In genomic region chr4:124881341-124881908, GRCm38 (mm10) we compare ENCODE assay signal across 8 mouse cellular contexts. TPM values are rescaled to one million over a fixed set of nuclear protein-coding genes. Genes with fewer than 3 reads are reported as not detected.
DNase-seq lines count a peak whose midpoint lies in the region; ATAC-seq and TF ChIP-seq lines count a peak whose summit lies in the region.

No protein-coding gene starts in this region.

- in situ Hi-C loops in ES-E14 (cut with MboI; ENCODE audit: low sequenced_read_pairs in 2 of 2, unreplicated experiment in 2 of 2), result no loop called here

- peaks cover 78% of the 10 kb centered on the region for H3K27me3 ChIP-seq in E14TG2a.4 (ENCODE audit: insufficient read depth, low read length)
- H3K27me3 ChIP-seq in embryonic facial prominence, embryonic 14.5 days (replicated peaks; ENCODE audit: control insufficient read depth, insufficient read depth, low read length), result peaks cover 62% of the 10 kb centered on the region
- peaks cover 48% of the 10 kb centered on the region for H3K27me3 ChIP-seq in liver, postnatal 0 days (ENCODE audit: insufficient read depth, low read length)
- peaks cover 65% of the 10 kb centered on the region for H3K27me3 ChIP-seq in stomach, embryonic 15.5 days (replicated peaks)

- H3K36me3 ChIP-seq in E14TG2a.4 (ENCODE audit: insufficient read depth, low read length), result no peaks in the 10 kb centered on the region
- H3K36me3 ChIP-seq in ES-E14 (ENCODE audit: control insufficient read depth, insufficient read depth, low read length, poor library complexity, severe bottlenecking), result no peaks in the 10 kb centered on the region
- H3K36me3 ChIP-seq in embryonic facial prominence, embryonic 14.5 days (ENCODE audit: control insufficient read depth, insufficient read depth, low read length), result no peaks in the 10 kb centered on the region
- no peaks in the 10 kb centered on the region for H3K36me3 ChIP-seq in liver, postnatal 0 days (replicated peaks; ENCODE audit: insufficient read depth, low read length)
- no peaks in the 10 kb centered on the region for H3K36me3 ChIP-seq in stomach, embryonic 15.5 days

- TF ChIP-seq EP300 in liver, postnatal 0 days (IDR thresholded peaks at IDR 0.05; ENCODE audit: low read depth), result no peak

- WGBS in embryonic facial prominence, embryonic 14.5 days, result 1% methylated on average over 34 of the region's 37 CpGs
- under 1% methylated on average over 37 of the region's 37 CpGs for WGBS in liver, postnatal 0 days (ENCODE audit: insufficient replicate concordance)
- under 1% methylated on average over 37 of the region's 37 CpGs for WGBS in stomach, embryonic 15.5 days

- no peak overlapping the region for H3K9ac ChIP-seq in ES-E14 (ENCODE audit: insufficient read depth, low read depth, low read length, poor library complexity, severe bottlenecking)
- no peak overlapping the region; the same call in 1 of the 2 replicates for H3K9ac ChIP-seq in embryonic facial prominence, embryonic 14.5 days (ENCODE audit: low read depth, low read length)
- H3K9ac ChIP-seq in liver, postnatal 0 days (replicated peaks), result no peak overlapping the region
- no peak overlapping the region for H3K9ac ChIP-seq in stomach, embryonic 15.5 days

- peak overlapping the region; percentile 60 for H3K4me2 ChIP-seq in embryonic facial prominence, embryonic 14.5 days (ENCODE audit: low read depth, low read length)
- H3K4me2 ChIP-seq in liver, postnatal 0 days (ENCODE audit: low read depth, low read length), result no peak overlapping the region
- peak overlapping the region; percentile 48 for H3K4me2 ChIP-seq in stomach, embryonic 15.5 days

- peaks cover 6% of the 10 kb centered on the region for H3K9me3 ChIP-seq in E14TG2a.4 (ENCODE audit: low read length)
- H3K9me3 ChIP-seq in ES-E14 (ENCODE audit: control insufficient read depth, insufficient read depth, low read depth, low read length), result no peaks in the 10 kb centered on the region
- peaks cover 6% of the 10 kb centered on the region; the same call in 1 of the 2 replicates for H3K9me3 ChIP-seq in embryonic facial prominence, embryonic 14.5 days (ENCODE audit: control insufficient read depth, low read length)
- H3K9me3 ChIP-seq in liver, postnatal 0 days (ENCODE audit: low read length), result no peaks in the 10 kb centered on the region
- no peaks in the 10 kb centered on the region for H3K9me3 ChIP-seq in stomach, embryonic 15.5 days

- DNase-seq in ES-E14 (ENCODE audit: low read depth, low spot score), result peak; percentile 75
- peak; percentile 61 for DNase-seq in embryonic facial prominence, embryonic 14.5 days (ENCODE audit: low spot score)
- DNase-seq in layer of hippocampus, adult 18-20 months (ENCODE audit: low spot score in 2 of 2), result peak; percentile 82 to 85
- no peak for DNase-seq in liver, postnatal 0 days
- no peak for DNase-seq in ovary, postnatal 36 days (ENCODE audit: low spot score)

- H3K4me1 ChIP-seq in E14TG2a.4 (replicated peaks; ENCODE audit: low read depth, low read length) (peaks cover 45% of the 10 kb centered on the region), ES-E14 (ENCODE audit: control insufficient read depth in 2 of 2, insufficient read depth in 2 of 2, low read length in 2 of 2, poor library complexity in 1 of 2) (peaks cover 0 to 16% of the 10 kb centered on the region in 2 experiments; a peak in 1 of 4 replicates)
- peaks cover 8% of the 10 kb centered on the region for H3K4me1 ChIP-seq in embryonic facial prominence, embryonic 14.5 days (ENCODE audit: control insufficient read depth, insufficient read depth, low read length)
- no peaks in the 10 kb centered on the region; the same call in 1 of the 2 replicates for H3K4me1 ChIP-seq in liver, postnatal 0 days (ENCODE audit: insufficient read depth)
- peaks cover 10% of the 10 kb centered on the region; the same call in 1 of the 2 replicates for H3K4me1 ChIP-seq in stomach, embryonic 15.5 days

- H3K4me3 ChIP-seq in E14TG2a.4 (replicated peaks; ENCODE audit: low read length) (peak overlapping the region; percentile 80), ES-E14 (ENCODE audit: insufficient read depth in 1 of 2, low read depth in 1 of 2, low read length in 2 of 2, poor library complexity in 1 of 2, severe bottlenecking in 1 of 2) (peak overlapping the region; percentile 68)
- peak overlapping the region; percentile 34 for H3K4me3 ChIP-seq in embryonic facial prominence, embryonic 14.5 days (ENCODE audit: low read depth, low read length)
- peak overlapping the region; percentile 4; the same call in 1 of the 2 replicates for H3K4me3 ChIP-seq in liver, postnatal 0 days (ENCODE audit: low read depth, low read length)
- H3K4me3 ChIP-seq in stomach, embryonic 15.5 days (replicated peaks), result peak overlapping the region; percentile 24

- ATAC-seq in embryonic facial prominence, embryonic 14.5 days (ENCODE audit: low read depth), result peak; percentile 86
- no peak for ATAC-seq in liver, postnatal 0 days
- ATAC-seq in stomach, embryonic 15.5 days (ENCODE audit: insufficient read depth, low FRiP score, low read depth), result 0 out of 2 replicates have a peak, but pooled peaks have one; percentile 10
- no peak for ATAC-seq in CD4-positive, CD25-positive, alpha-beta regulatory T cell, adult 4 months

- H3K27ac ChIP-seq in ES-E14 (ENCODE audit: insufficient read depth, low read depth, low read length, poor library complexity, severe bottlenecking), result no peak overlapping the region
- H3K27ac ChIP-seq in embryonic facial prominence, embryonic 14.5 days (replicated peaks; ENCODE audit: low read depth, low read length), result no peak overlapping the region
- H3K27ac ChIP-seq in liver, postnatal 0 days (ENCODE audit: low read depth), result no peak overlapping the region
- H3K27ac ChIP-seq in stomach, embryonic 15.5 days, result no peak overlapping the region

- TF ChIP-seq CTCF in E14TG2a.4 (conservative IDR thresholded peaks at IDR 0.05; ENCODE audit: low read length), result no peak
- TF ChIP-seq CTCF in liver, postnatal 0 days (IDR thresholded peaks at IDR 0.05; ENCODE audit: low read depth), result no peak

TF ChIP-seq in ES-E14, 5 proteins besides CTCF, POLR2A, EP300 and RAD21:
- TF ChIP-seq HCFC1 (IDR thresholded peaks at IDR 0.05; ENCODE audit: borderline replicate concordance, insufficient read depth, low read length) (no peak), MAFK (IDR thresholded peaks at IDR 0.05; ENCODE audit: insufficient read depth, low read depth, low read length) (no peak), ZNF384 (IDR thresholded peaks at IDR 0.05; ENCODE audit: low read depth, low read length) (no peak), CHD2 (IDR thresholded peaks at IDR 0.05; ENCODE audit: low read depth, low read length) (no peak), ZC3H11A (IDR thresholded peaks at IDR 0.05; ENCODE audit: borderline replicate concordance, low read depth, low read length) (no peak)

RNA-seq across cellular contexts. Expression of gene Epha10, which starts 0.7 kb away (rescaled TPM):
- total RNA-seq in ES-E14 (2012; rRNA removed), result 0.54 and 0.95 TPM in 2 replicates
- polyA plus RNA-seq in embryonic facial prominence, embryonic 14.5 days (2014; fragmentation: Nextera tagmentation; extraction: Ambion mirVana), result 0.29 and 0.58 TPM in 2 replicates
- total RNA-seq in layer of hippocampus, adult 18-20 months (2021), result 10 to 100 TPM; 39.0 to 42.3 TPM
- 0.04 TPM in 1 of 2 replicates, not detected in the other for polyA plus RNA-seq in liver, postnatal 0 days (2015; fragmentation: Nextera tagmentation; extraction: Ambion mirVana)
- polyA plus RNA-seq in stomach, embryonic 15.5 days (2015; fragmentation: Nextera tagmentation; extraction: Ambion mirVana), result 0.14 and 0.30 TPM in 2 replicates
- polyA plus RNA-seq in CD4-positive, CD25-positive, alpha-beta regulatory T cell, adult 4 months (2017; shearing (Covaris generic)), result not detected

RNA-seq across cellular contexts. Expression of gene Maneal, which starts 19.5 kb away (rescaled TPM):
- 5.4 and 10.5 TPM in 2 replicates for total RNA-seq in ES-E14 (2012; rRNA removed)
- 1.4 and 2.0 TPM in 2 replicates for polyA plus RNA-seq in embryonic facial prominence, embryonic 14.5 days (2014; fragmentation: Nextera tagmentation; extraction: Ambion mirVana)
- 10 to 100 TPM; 51.5 to 52.1 TPM for total RNA-seq in layer of hippocampus, adult 18-20 months (2021)
- polyA plus RNA-seq in liver, postnatal 0 days (2015; fragmentation: Nextera tagmentation; extraction: Ambion mirVana), result not detected in 2 replicates
- 0.55 and 0.68 TPM in 2 replicates for polyA plus RNA-seq in stomach, embryonic 15.5 days (2015; fragmentation: Nextera tagmentation; extraction: Ambion mirVana)
- under 1 TPM; 0.58 to 0.62 TPM for polyA plus RNA-seq in CD4-positive, CD25-positive, alpha-beta regulatory T cell, adult 4 months (2017; shearing (Covaris generic))

RNA-seq across cellular contexts. Expression of gene 1110065P20Rik, which starts 30.4 kb away (rescaled TPM):
- total RNA-seq in ES-E14 (2012; rRNA removed), result 21.4 and 25.8 TPM in 2 replicates
- polyA plus RNA-seq in embryonic facial prominence, embryonic 14.5 days (2014; fragmentation: Nextera tagmentation; extraction: Ambion mirVana), result 64.2 and 64.4 TPM in 2 replicates
- 10 to 100 TPM; 79.5 to 89.0 TPM for total RNA-seq in layer of hippocampus, adult 18-20 months (2021)
- polyA plus RNA-seq in liver, postnatal 0 days (2015; fragmentation: Nextera tagmentation; extraction: Ambion mirVana), result 19.1 and 23.8 TPM in 2 replicates
- polyA plus RNA-seq in stomach, embryonic 15.5 days (2015; fragmentation: Nextera tagmentation; extraction: Ambion mirVana), result 60.5 and 63.3 TPM in 2 replicates
- 1 to 10 TPM; 2.3 to 3.3 TPM for polyA plus RNA-seq in CD4-positive, CD25-positive, alpha-beta regulatory T cell, adult 4 months (2017; shearing (Covaris generic))

RNA-seq across cellular contexts. Expression of gene Yrdc, which starts 30.9 kb away (rescaled TPM):
- total RNA-seq in ES-E14 (2012; rRNA removed), result 82.7 and 85.3 TPM in 2 replicates
- polyA plus RNA-seq in embryonic facial prominence, embryonic 14.5 days (2014; fragmentation: Nextera tagmentation; extraction: Ambion mirVana), result 40.6 and 42.6 TPM in 2 replicates
- 10 to 100 TPM; 34.3 to 36.6 TPM for total RNA-seq in layer of hippocampus, adult 18-20 months (2021)
- polyA plus RNA-seq in liver, postnatal 0 days (2015; fragmentation: Nextera tagmentation; extraction: Ambion mirVana), result 15.4 and 18.4 TPM in 2 replicates
- 34.2 and 36.1 TPM in 2 replicates for polyA plus RNA-seq in stomach, embryonic 15.5 days (2015; fragmentation: Nextera tagmentation; extraction: Ambion mirVana)
- polyA plus RNA-seq in CD4-positive, CD25-positive, alpha-beta regulatory T cell, adult 4 months (2017; shearing (Covaris generic)), result 1 to 10 TPM; 4.9 to 5.6 TPM

RNA-seq across cellular contexts. Expression of gene 9930104L06Rik, which starts 55.4 kb away (rescaled TPM):
- total RNA-seq in ES-E14 (2012; rRNA removed), result 23.8 and 32.6 TPM in 2 replicates
- 2.8 and 4.2 TPM in 2 replicates for polyA plus RNA-seq in embryonic facial prominence, embryonic 14.5 days (2014; fragmentation: Nextera tagmentation; extraction: Ambion mirVana)
- 10 to 100 TPM; 21.1 to 24.9 TPM for total RNA-seq in layer of hippocampus, adult 18-20 months (2021)
- 2.4 and 2.6 TPM in 2 replicates for polyA plus RNA-seq in liver, postnatal 0 days (2015; fragmentation: Nextera tagmentation; extraction: Ambion mirVana)
- polyA plus RNA-seq in stomach, embryonic 15.5 days (2015; fragmentation: Nextera tagmentation; extraction: Ambion mirVana), result 11.3 and 13.8 TPM in 2 replicates
- 10 to 100 TPM; 13.0 to 24.8 TPM for polyA plus RNA-seq in CD4-positive, CD25-positive, alpha-beta regulatory T cell, adult 4 months (2017; shearing (Covaris generic))

Comparison
In these comparisons a context has a peak if more than half of its experiments do, and no peak if none do; other contexts are left out.
1. H3K4me3 ChIP-seq: peak in every context shown above with its lines; median percentile 80 in E14TG2a.4; 68 in ES-E14; 34 in embryonic facial prominence, embryonic 14.5 days; 24 in stomach, embryonic 15.5 days; 4 in liver, postnatal 0 days.
2. DNase-seq: peak in ES-E14 (single experiment), embryonic facial prominence, embryonic 14.5 days (single experiment) and layer of hippocampus, adult 18-20 months (2 of 2); none in liver, postnatal 0 days (single experiment) and ovary, postnatal 36 days (single experiment).
3. ATAC-seq: peak in embryonic facial prominence, embryonic 14.5 days (single experiment) and stomach, embryonic 15.5 days (single experiment); none in liver, postnatal 0 days (single experiment) and CD4-positive, CD25-positive, alpha-beta regulatory T cell, adult 4 months (single experiment).